ENCODE assay signal across 24 mouse cellular contexts in the genomic region with DNA sequence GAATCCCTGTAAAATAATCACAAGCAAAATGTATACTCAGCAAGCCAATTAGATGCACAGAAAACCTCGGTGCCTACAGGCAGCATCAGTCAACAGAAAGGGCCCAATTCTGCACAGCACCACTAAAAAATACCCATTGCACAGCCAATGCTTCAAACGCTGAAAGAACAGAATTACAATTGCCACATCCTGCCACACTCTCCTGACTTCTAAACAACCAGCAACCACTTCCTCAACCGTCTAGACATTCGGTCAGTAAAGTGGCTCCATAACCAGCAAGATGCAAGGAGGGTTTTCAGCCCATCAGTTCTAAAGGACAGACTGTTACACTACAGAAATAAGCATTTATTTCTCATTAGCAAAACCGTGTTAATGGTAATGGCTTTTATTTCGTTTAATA.
DNase-seq lines count a peak whose midpoint lies in the region; ATAC-seq and TF ChIP-seq lines count a peak whose summit lies in the region.
"Had no signal": no experiment of that assay in that cellular context is flagged by ENCODE, and none has a peak within 500 bp of the region (broad histone marks: within the 10 kb centered on the region; RNA-seq: fewer than 3 reads in every experiment).

No protein-coding gene starts in this region.

- peak; percentile 68 for DNase-seq in 416B (ENCODE audit: low read depth)
- DNase-seq in induced T-regulatory cell, adult 2 months (ENCODE audit: low read depth): peak; percentile 55
- DNase-seq in thymus, adult 2 months: peak; percentile 69
- DNase-seq in heart, adult 2 months: no peak
- no peak for DNase-seq in layer of hippocampus, adult 9-10 months (ENCODE audit: low spot score)
- no peak for DNase-seq in adrenal gland, adult 8-10 months
- DNase-seq: cerebellum, adult 2 months; gastrocnemius, adult 2 months; heart, adult 11 months; kidney, postnatal 36 days; liver, embryonic 13.5 days; midbrain, embryonic 14.5 days; right cerebral cortex, postnatal 14 days; spleen, adult 18-20 months had no signal

- no peak overlapping the region for H3K4me3 ChIP-seq in thymus, adult 2 months (ENCODE audit: control insufficient read depth, insufficient read depth, low read length)
- H3K4me3 ChIP-seq in heart, adult 2 months: no peak overlapping the region
- H3K4me3 ChIP-seq in hindbrain, embryonic 16.5 days (ENCODE audit: low read length): no peak overlapping the region
- H3K4me3 ChIP-seq: embryonic facial prominence, embryonic 13.5 days; gastrocnemius, adult 2 months; hindbrain, embryonic 10.5 days; liver, embryonic 13.5 days; lung, embryonic 15.5 days; neural tube, embryonic 15.5 days; stomach, embryonic 15.5 days had no signal

- TF ChIP-seq CTCF in thymus, adult 2 months (IDR thresholded peaks at IDR 0.05; ENCODE audit: borderline replicate concordance, control insufficient read depth, extremely low read depth, insufficient read depth, low read length, poor library complexity): no peak
- no peak for TF ChIP-seq CTCF in heart, adult 2 months (IDR thresholded peaks at IDR 0.05)

- intact Hi-C loops in heart, adult 2 months (cut with DNase I): loop anchor here (5.0 kb wide), 1 partner anchor 520 kb away; no protein-coding TSS in a partner anchor

- no peak overlapping the region for H3K9ac ChIP-seq in heart, adult 2 months (ENCODE audit: low read depth, low read length)
- no peak overlapping the region for H3K9ac ChIP-seq in hindbrain, embryonic 16.5 days (ENCODE audit: low read depth, low read length)
- H3K9ac ChIP-seq: embryonic facial prominence, embryonic 13.5 days; liver, embryonic 13.5 days; lung, embryonic 15.5 days; neural tube, embryonic 15.5 days; stomach, embryonic 15.5 days had no signal

- 19% methylated on average over 6 of the region's 6 CpGs for WGBS in thymus, adult 2 months
- 74% methylated on average over 6 of the region's 6 CpGs for WGBS in heart, adult 2 months
- 84% methylated on average over 6 of the region's 6 CpGs for WGBS in hindbrain, embryonic 16.5 days

- no peak overlapping the region for H3K4me2 ChIP-seq in hindbrain, embryonic 16.5 days (ENCODE audit: low read length)
- H3K4me2 ChIP-seq: embryonic facial prominence, embryonic 13.5 days; liver, embryonic 13.5 days; lung, embryonic 15.5 days; neural tube, embryonic 15.5 days; stomach, embryonic 15.5 days had no signal

- H3K27ac ChIP-seq in thymus, adult 2 months (ENCODE audit: control insufficient read depth, insufficient read depth, low read length): no peak overlapping the region
- no peak overlapping the region for H3K27ac ChIP-seq in heart, adult 2 months
- H3K27ac ChIP-seq in hindbrain, embryonic 16.5 days (ENCODE audit: low read depth, low read length): no peak overlapping the region
- H3K27ac ChIP-seq: embryonic facial prominence, embryonic 13.5 days; gastrocnemius, adult 2 months; hindbrain, embryonic 10.5 days; liver, embryonic 13.5 days; lung, embryonic 15.5 days; macrophage; neural tube, embryonic 15.5 days; stomach, embryonic 15.5 days had no signal

- no peaks in the 10 kb centered on the region for H3K79me2 ChIP-seq in heart, adult 2 months (replicated peaks; ENCODE audit: control insufficient read depth, insufficient read depth, low read length)

- TF ChIP-seq EP300 in heart, adult 2 months (IDR thresholded peaks at IDR 0.05; ENCODE audit: insufficient read depth, low read depth, low read length): no peak

- peak; percentile 95 for ATAC-seq in CD4-positive, CD25-positive, alpha-beta regulatory T cell, adult 4 months
- ATAC-seq in hindbrain, embryonic 16.5 days: no peak
- ATAC-seq: forebrain, embryonic 16.5 days had no signal

- no peak for TF ChIP-seq POLR2A in thymus, adult 2 months (IDR thresholded peaks at IDR 0.05; ENCODE audit: control insufficient read depth, extremely low read depth, insufficient read depth, low read length, poor library complexity)
- no peak for TF ChIP-seq POLR2A in heart, adult 2 months (IDR thresholded peaks at IDR 0.05; ENCODE audit: insufficient read depth, low read depth, low read length)

- no peaks in the 10 kb centered on the region; the same call in 1 of the 2 replicates for H3K4me1 ChIP-seq in thymus, adult 2 months (replicated peaks; ENCODE audit: control insufficient read depth, insufficient read depth, low read length)
- no peaks in the 10 kb centered on the region for H3K4me1 ChIP-seq in heart, adult 2 months (ENCODE audit: control insufficient read depth, insufficient read depth, low read length)
- no peaks in the 10 kb centered on the region for H3K4me1 ChIP-seq in hindbrain, embryonic 16.5 days (ENCODE audit: control insufficient read depth, insufficient read depth, low read depth, low read length)
- H3K4me1 ChIP-seq: embryonic facial prominence, embryonic 13.5 days; hindbrain, embryonic 10.5 days; lung, embryonic 15.5 days; neural tube, embryonic 15.5 days; stomach, embryonic 15.5 days had no signal

- H3K27me3 ChIP-seq in thymus, adult 2 months (ENCODE audit: control insufficient read depth, insufficient read depth, low read length): no peaks in the 10 kb centered on the region
- H3K27me3 ChIP-seq in heart, adult 2 months (ENCODE audit: control insufficient read depth, insufficient read depth, low read length): no peaks in the 10 kb centered on the region
- H3K27me3 ChIP-seq in hindbrain, embryonic 16.5 days (replicated peaks; ENCODE audit: control insufficient read depth, insufficient read depth, low read length): no peaks in the 10 kb centered on the region
- H3K27me3 ChIP-seq: embryonic facial prominence, embryonic 13.5 days; liver, embryonic 13.5 days; lung, embryonic 15.5 days; neural tube, embryonic 15.5 days; stomach, embryonic 15.5 days had no signal

- H3K36me3 ChIP-seq in thymus, adult 2 months (ENCODE audit: control insufficient read depth, insufficient read depth, low read length): no peaks in the 10 kb centered on the region
- H3K36me3 ChIP-seq in heart, adult 2 months (ENCODE audit: control insufficient read depth, insufficient read depth, low read length): no peaks in the 10 kb centered on the region
- H3K36me3 ChIP-seq in hindbrain, embryonic 16.5 days (ENCODE audit: control insufficient read depth, insufficient read depth, low read length): no peaks in the 10 kb centered on the region
- H3K36me3 ChIP-seq: embryonic facial prominence, embryonic 13.5 days; G1E; hindbrain, embryonic 10.5 days; liver, embryonic 13.5 days; lung, embryonic 15.5 days; neural tube, embryonic 15.5 days; stomach, embryonic 15.5 days had no signal

- H3K9me3 ChIP-seq in hindbrain, embryonic 16.5 days (ENCODE audit: control insufficient read depth, low read length): no peaks in the 10 kb centered on the region
- H3K9me3 ChIP-seq: embryonic facial prominence, embryonic 13.5 days; G1E; hindbrain, embryonic 10.5 days; liver, embryonic 13.5 days; lung, embryonic 15.5 days; neural tube, embryonic 15.5 days; stomach, embryonic 15.5 days had no signal

Comparison
In these comparisons a context has a peak if more than half of its experiments do, and no peak if none do; other contexts are left out.
1. DNase-seq: peak in 416B (single experiment), induced T-regulatory cell, adult 2 months (single experiment) and thymus, adult 2 months (single experiment); none in heart, adult 2 months (0 of 2), layer of hippocampus, adult 9-10 months (single experiment) and adrenal gland, adult 8-10 months (single experiment).